Mouse (Mus musculus) induced T-regulatory cell, adult 2 months (primary cell): ENCODE data around the gene Os9.
"Not testable (repeated sequence)": the region's sequence is repeated elsewhere in the genome, so short reads cannot be mapped to it uniquely, and the experiment has no call there.

Experiments
- DNase-seq: peaks from one replicate; pipeline ENCODE4 v3.0.0-alpha.2; 2012; ENCODE audit warnings: low read depth

Gene Os9

GRCm38 (mm10) chr10:127121066-127121477 is at the start of gene Os9:
Os9 (minus strand) TSS chr10:127121131.
- peak; percentile 98 for DNase-seq

GRCm38 (mm10) chr10:127170002-127170401 is 49.1 kb upstream of the Os9 start:
- peak; percentile 62 for DNase-seq

- peak; percentile 49 for DNase-seq
These were observed 46.8 kb upstream of the Os9 start for GRCm38 (mm10) chr10:127167614-127168192.

- DNase-seq: peak; percentile 45
These were observed 46.1 kb upstream of the Os9 start for GRCm38 (mm10) chr10:127166771-127167613.

GRCm38 (mm10) chr10:127166404-127166715 is 45.4 kb upstream of the Os9 start:
- DNase-seq: no peak

- DNase-seq: peak; percentile 91
These were observed 44.9 kb upstream of the Os9 start for GRCm38 (mm10) chr10:127165654-127166403.

- DNase-seq: no peak
These were observed 44.4 kb upstream of the Os9 start for GRCm38 (mm10) chr10:127165354-127165653.

- DNase-seq: peak; percentile 93
These were observed 43.9 kb upstream of the Os9 start, which contains the start of gene B4galnt1 for GRCm38 (mm10) chr10:127164631-127165353. B4galnt1 (plus strand) TSS chr10:127165225.

- DNase-seq: no peak
These were observed 43.3 kb upstream of the Os9 start for GRCm38 (mm10) chr10:127164190-127164589.

GRCm38 (mm10) chr10:127162771-127163261 is 41.9 kb upstream of the Os9 start:
- peak; percentile 92 for DNase-seq

- no peak for DNase-seq
These were observed 39.8 kb upstream of the Os9 start for GRCm38 (mm10) chr10:127160728-127161127.

- no peak for DNase-seq
These were observed 39.1 kb upstream of the Os9 start for GRCm38 (mm10) chr10:127160081-127160480.

GRCm38 (mm10) chr10:127158471-127158870 is 37.5 kb upstream of the Os9 start:
- DNase-seq: no peak

GRCm38 (mm10) chr10:127156511-127156910 is 35.6 kb upstream of the Os9 start:
- no peak for DNase-seq

- no peak for DNase-seq
These were observed 35.2 kb upstream of the Os9 start for GRCm38 (mm10) chr10:127156089-127156488.

- no peak for DNase-seq
These were observed 33.7 kb upstream of the Os9 start for GRCm38 (mm10) chr10:127154652-127155051.

GRCm38 (mm10) chr10:127154241-127154640 is 33.3 kb upstream of the Os9 start:
- no peak for DNase-seq

GRCm38 (mm10) chr10:127153323-127153722 is 32.4 kb upstream of the Os9 start:
- DNase-seq: no peak

- not testable (repeated sequence) for DNase-seq
These were observed 31.6 kb upstream of the Os9 start for GRCm38 (mm10) chr10:127152556-127152955.

GRCm38 (mm10) chr10:127151233-127151632 is 30.3 kb upstream of the Os9 start:
- DNase-seq: peak; percentile 52

- DNase-seq: peak; percentile 77
These were observed 29.5 kb upstream of the Os9 start for GRCm38 (mm10) chr10:127150471-127150872.

- DNase-seq: no peak
These were observed 26.2 kb upstream of the Os9 start for GRCm38 (mm10) chr10:127147135-127147534.
